Mouse (Mus musculus): ENCODE data around the gene Kcnab1.

DNA sequence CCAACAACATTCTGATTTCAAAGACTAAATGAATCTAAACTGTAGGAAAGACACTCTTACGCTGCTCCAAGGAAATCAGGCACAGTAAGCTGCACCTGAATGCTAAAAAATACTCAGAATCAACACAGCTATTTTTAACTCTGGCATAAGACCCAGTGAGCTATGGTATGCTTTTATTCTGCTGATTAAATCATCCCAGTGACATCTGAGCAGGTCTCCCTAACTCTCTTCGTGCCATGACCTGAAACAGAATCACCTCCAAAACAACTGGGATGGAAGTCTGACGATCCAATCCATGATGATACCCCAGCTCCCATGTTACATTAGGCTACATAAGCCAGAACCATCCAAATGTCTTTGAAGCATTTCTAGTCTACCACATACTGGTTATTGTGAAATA is 275.2 kb downstream of the Kcnab1 start:
- TF ChIP-seq CTCF (IDR thresholded peaks at IDR 0.05; ENCODE audit: low read depth, low read length) (no peak), POLR2A (IDR thresholded peaks at IDR 0.05; ENCODE audit: insufficient read depth, low read length) (no peak), EP300 (IDR thresholded peaks at IDR 0.05; ENCODE audit: insufficient read depth, low read depth, low read length) (no peak)
